Mouse (Mus musculus): ENCODE results near the gene Mon2. TPM values are rescaled to one million over a fixed set of nuclear protein-coding genes. Genes with fewer than 3 reads are reported as not detected.
A peak's percentile ranks its signal among the peaks of the same experiment; 100 is the strongest.

Mon2 gene
- 56.0 to 83.1 TPM (median 63.2 TPM) in 3 replicates for total RNA-seq (2017)

GRCm38 (mm10) chr10:123076245-123077023, at the start of gene Mon2:
Gene Mon2, minus strand, starts transcription at chr10:123076505.
- ATAC-seq (replicated peaks; ENCODE audit: insufficient number of reproducible peaks, low FRiP score, low TSS enrichment, poor library complexity, severe bottlenecking), result peak; percentile 94

DNA sequence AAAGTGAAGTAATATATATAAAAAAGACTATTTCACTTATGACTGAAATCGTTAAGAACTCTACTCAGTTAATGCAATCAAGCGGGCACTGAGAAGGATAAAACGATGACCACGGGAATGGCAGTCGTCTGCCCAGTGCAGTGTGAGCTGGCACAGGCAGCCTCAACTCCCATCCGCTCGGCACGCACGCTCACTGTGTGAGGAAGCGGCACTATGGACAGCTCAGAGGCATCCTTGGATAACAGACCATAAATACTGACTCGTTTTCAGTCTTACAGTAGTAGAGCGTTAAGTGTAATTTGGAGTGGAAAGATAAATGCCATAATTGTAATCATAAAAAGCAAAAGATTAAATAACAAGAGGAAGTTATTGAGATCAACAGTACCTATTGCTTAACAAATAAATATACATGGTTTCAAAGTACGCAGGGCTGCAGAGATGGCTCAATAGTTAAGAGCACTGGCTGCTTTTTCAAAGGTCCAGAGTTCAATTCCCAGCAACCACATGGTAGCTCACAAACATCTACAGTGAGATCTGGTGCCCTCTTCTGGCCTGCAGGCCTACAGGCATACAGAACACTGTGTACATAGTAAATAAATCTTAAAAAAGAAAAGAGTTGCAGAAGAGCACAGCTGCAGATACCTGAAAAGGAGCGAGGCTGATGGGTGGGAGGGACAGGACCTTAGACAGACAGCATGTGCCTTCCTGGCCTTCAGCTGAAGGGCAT, 44.5 kb upstream of the Mon2 start:
- no peak for ATAC-seq (replicated peaks; ENCODE audit: insufficient number of reproducible peaks, low FRiP score, low TSS enrichment, poor library complexity, severe bottlenecking)

GRCm38 (mm10) chr10:123116861-123117260, 40.6 kb upstream of the Mon2 start:
- ATAC-seq (replicated peaks; ENCODE audit: insufficient number of reproducible peaks, low FRiP score, low TSS enrichment, poor library complexity, severe bottlenecking), result no peak

- ATAC-seq (replicated peaks; ENCODE audit: insufficient number of reproducible peaks, low FRiP score, low TSS enrichment, poor library complexity, severe bottlenecking), result no peak
These were observed 37.2 kb upstream of the Mon2 start for GRCm38 (mm10) chr10:123113466-123113865.

DNA sequence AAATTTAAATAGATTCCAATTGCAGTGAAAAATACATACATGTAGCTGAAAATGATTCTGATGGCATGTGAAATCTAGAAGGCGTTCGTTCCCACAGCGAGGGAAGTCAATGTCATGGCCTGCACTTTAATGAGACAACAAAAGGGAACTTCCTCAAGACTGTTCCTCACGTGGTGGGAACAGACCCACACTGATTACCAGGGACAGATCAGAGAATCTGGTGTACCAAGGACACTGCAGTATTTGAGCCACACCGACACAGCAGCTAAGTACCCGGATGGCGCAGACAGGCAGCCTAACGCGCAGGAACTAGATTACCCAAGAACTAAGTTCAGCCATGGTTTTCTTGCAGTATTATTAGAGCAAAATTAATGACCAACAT, 36.5 kb upstream of the Mon2 start:
- ATAC-seq (replicated peaks; ENCODE audit: insufficient number of reproducible peaks, low FRiP score, low TSS enrichment, poor library complexity, severe bottlenecking), result no peak

- ATAC-seq (replicated peaks; ENCODE audit: insufficient number of reproducible peaks, low FRiP score, low TSS enrichment, poor library complexity, severe bottlenecking), result no peak
These were observed 35.9 kb upstream of the Mon2 start for GRCm38 (mm10) chr10:123112056-123112786.

- ATAC-seq (replicated peaks; ENCODE audit: insufficient number of reproducible peaks, low FRiP score, low TSS enrichment, poor library complexity, severe bottlenecking), result no peak
These were observed 34.2 kb upstream of the Mon2 start for GRCm38 (mm10) chr10:123110548-123110947.

DNA sequence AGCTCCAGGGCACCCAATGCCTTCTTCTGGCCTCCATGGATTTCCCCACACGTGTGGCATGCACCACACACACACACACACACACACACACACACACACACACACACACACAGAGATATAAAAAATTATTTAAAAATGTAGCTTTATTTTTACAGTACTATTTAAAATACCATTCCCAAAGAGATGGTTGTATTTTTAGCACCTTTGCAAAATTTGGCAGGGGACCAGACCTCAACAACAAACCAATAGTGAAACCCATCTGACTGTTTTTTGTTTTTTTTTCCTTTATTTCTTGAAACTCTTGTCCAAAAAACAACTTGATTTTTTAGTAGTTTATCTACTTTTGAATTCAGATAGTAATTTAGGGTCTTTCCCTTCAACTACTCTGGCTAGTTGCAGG, 32.2 kb upstream of the Mon2 start:
- ATAC-seq (replicated peaks; ENCODE audit: insufficient number of reproducible peaks, low FRiP score, low TSS enrichment, poor library complexity, severe bottlenecking), result no peak

- no peak for ATAC-seq (replicated peaks; ENCODE audit: insufficient number of reproducible peaks, low FRiP score, low TSS enrichment, poor library complexity, severe bottlenecking)
These were observed 31.8 kb upstream of the Mon2 start for GRCm38 (mm10) chr10:123108121-123108520.

DNA sequence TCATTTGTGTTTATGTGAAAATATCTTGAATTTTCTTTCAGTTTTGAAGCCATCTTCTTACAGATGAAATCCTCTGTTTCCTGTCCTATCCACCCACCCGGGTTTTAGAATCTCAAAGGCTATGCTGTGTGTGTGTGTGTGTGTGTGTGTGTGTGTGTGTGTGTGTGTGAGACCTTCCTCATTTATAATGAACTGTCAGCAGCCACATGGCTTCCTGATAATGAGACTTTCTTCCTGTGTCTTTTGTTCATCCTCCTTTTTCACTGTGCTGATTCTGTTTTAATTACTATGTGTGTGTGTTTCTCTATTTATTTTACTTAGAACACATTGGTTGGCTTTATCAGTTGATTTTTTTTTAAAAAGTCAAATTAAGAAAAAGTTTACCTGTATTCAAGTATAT, 25.0 kb upstream of the Mon2 start:
- ATAC-seq (replicated peaks; ENCODE audit: insufficient number of reproducible peaks, low FRiP score, low TSS enrichment, poor library complexity, severe bottlenecking), result no peak

GRCm38 (mm10) chr10:123100584-123100983, 24.3 kb upstream of the Mon2 start:
- no peak for ATAC-seq (replicated peaks; ENCODE audit: insufficient number of reproducible peaks, low FRiP score, low TSS enrichment, poor library complexity, severe bottlenecking)

DNA sequence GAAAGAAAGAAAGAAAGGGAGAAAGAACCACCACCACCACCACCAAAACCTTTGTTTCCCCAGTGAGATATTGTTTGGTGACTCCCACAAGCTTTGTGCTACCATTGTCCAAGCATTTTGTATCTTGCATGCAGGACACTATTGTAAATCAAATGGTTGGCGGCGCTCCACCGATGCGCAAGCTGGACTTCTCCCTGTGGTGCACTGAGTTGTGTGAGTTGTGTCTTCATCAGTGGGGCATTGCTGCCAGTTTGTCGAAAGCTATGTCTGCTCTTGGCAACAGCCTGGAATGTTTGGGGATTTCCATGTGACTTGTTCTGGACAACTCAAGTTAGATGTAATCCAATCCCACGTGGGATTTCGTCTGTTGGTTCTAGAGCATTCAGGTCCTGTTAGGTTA, 18.2 kb upstream of the Mon2 start:
- no peak for ATAC-seq (replicated peaks; ENCODE audit: insufficient number of reproducible peaks, low FRiP score, low TSS enrichment, poor library complexity, severe bottlenecking)

GRCm38 (mm10) chr10:123092577-123092976, 16.3 kb upstream of the Mon2 start:
- no peak for ATAC-seq (replicated peaks; ENCODE audit: insufficient number of reproducible peaks, low FRiP score, low TSS enrichment, poor library complexity, severe bottlenecking)

DNA sequence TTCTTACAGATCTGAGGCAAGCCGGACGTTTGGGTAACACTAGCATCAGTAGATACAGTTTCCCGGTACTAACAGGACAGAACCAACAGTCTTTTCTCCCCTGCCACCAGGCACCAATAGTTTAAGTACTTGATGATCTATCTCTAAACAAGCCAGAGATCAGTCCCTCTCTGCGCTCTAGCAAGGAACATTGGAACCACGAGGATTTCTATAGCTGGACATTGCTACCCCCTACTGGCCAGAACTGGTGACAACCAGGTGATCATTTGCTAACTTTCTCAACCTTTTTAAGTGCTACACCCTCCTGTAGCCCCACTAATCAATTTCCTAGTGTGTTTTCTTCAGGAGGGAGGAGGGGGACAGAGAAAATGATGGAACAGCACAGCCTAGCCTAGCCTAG, 15.4 kb upstream of the Mon2 start:
- peak; percentile 75 for ATAC-seq (replicated peaks; ENCODE audit: insufficient number of reproducible peaks, low FRiP score, low TSS enrichment, poor library complexity, severe bottlenecking)

DNA sequence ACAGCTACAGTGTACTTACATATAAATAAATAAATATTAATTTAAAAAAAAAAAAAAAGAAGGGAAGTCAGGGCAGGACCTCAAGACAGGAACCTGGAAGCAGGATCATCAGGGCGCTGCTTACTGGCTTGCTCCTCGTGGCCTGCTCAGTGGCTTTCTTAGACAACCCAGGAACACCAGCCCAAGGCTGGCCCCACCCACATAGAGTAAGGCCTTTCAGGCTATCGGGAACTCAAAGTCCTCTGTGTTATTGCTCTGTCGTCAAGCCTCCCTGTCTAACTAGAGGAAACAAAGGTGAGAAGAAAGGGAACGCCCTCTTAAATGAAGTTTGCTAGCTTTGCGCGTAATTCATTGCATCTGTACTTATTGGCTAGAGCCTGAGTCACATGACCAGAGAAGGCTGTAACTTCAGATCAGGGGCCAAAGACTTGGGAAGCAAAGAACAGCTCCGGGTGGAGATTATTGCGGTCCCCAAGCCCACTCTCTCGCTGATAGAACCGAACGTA, 13.2 kb upstream of the Mon2 start:
- ATAC-seq (replicated peaks; ENCODE audit: insufficient number of reproducible peaks, low FRiP score, low TSS enrichment, poor library complexity, severe bottlenecking), result no peak

DNA sequence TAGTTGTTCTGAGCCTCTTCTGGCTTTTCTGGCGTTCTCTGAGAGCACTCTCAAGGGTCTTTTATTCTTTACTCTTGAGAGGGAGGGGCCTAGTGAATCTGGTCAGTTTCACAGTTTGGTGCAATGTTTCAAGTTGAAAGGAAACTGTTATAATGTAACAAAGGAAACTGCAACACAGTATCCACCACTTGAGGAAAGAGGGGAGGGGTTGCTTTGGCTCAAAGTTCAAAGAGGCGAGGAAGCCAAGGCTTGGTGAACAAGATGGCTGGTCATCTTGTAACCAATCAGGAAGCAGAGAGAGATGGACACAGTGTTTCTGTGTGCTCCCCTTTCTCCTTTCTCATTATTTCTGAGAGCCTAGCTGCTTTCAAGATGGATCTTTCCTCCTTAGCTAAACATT, 10.5 kb upstream of the Mon2 start:
- ATAC-seq (replicated peaks; ENCODE audit: insufficient number of reproducible peaks, low FRiP score, low TSS enrichment, poor library complexity, severe bottlenecking), result no peak

GRCm38 (mm10) chr10:123084900-123085641, 8.8 kb upstream of the Mon2 start:
- ATAC-seq (replicated peaks; ENCODE audit: insufficient number of reproducible peaks, low FRiP score, low TSS enrichment, poor library complexity, severe bottlenecking), result no peak

DNA sequence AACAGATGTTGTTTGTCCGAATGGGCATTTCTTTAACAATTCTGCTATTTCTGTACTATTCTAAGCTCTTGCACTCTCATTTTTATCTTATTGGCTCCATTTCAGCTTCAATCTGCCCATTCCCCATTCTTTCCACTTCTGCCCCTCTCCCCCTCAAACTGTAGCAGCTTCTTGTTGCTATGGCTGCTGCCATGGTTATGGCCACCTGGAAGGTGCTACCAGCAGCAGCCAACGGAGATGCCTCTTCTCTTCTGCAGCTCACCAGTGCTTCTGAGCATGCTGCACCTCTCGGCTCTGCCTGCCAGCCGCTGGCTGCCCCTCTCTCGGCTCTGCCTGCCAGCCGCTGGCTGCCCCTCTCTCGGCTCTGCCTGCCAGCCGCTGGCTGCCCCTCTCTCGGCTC, 8.0 kb upstream of the Mon2 start:
- no peak for ATAC-seq (replicated peaks; ENCODE audit: insufficient number of reproducible peaks, low FRiP score, low TSS enrichment, poor library complexity, severe bottlenecking)

GRCm38 (mm10) chr10:123075751-123076242, 508 bp downstream of the Mon2 start:
- no peak for ATAC-seq (replicated peaks; ENCODE audit: insufficient number of reproducible peaks, low FRiP score, low TSS enrichment, poor library complexity, severe bottlenecking)

Data from monocyte, adult 5-6 weeks (primary cell).